Mouse (Mus musculus): ENCODE measurements around the gene Mdfi. TPM values are rescaled to one million over a fixed set of nuclear protein-coding genes. Genes with fewer than 3 reads are reported as not detected.
A peak's percentile ranks its signal among the peaks of the same experiment; 100 is the strongest.
"Not testable (repeated sequence)": the region's sequence is repeated elsewhere in the genome, so short reads cannot be mapped to it uniquely, and the experiment has no call there.

Mdfi gene
- polyA plus RNA-seq, 1 experiment from 2014 or later, result 20.9 TPM

GRCm38 (mm10) chr17:47864496-47864895 lies 30.0 kb upstream of the Mdfi start:
- Histone ChIP-seq H3K4me2 (replicated peaks) (peak overlapping the region; percentile 40), H3K9ac (0 out of 2 replicates have a peak overlapping the region, but pooled peaks have one; percentile 5), H3K27me3 (no peaks in the 10 kb centered on the region; the same call in 1 of the 2 replicates), H3K36me3 (peaks cover 10% of the 10 kb centered on the region), H3K9me3 (replicated peaks) (no peaks in the 10 kb centered on the region), H3K4me3 (no peak overlapping the region), H3K4me1 (peaks cover 14% of the 10 kb centered on the region), H3K27ac (peak overlapping the region; percentile 23; the same call in 1 of the 2 replicates)
- ATAC-seq (ENCODE audit: low FRiP score), result peak; percentile 70
- 3% methylated on average over 17 of the region's 17 CpGs for WGBS

- Histone ChIP-seq H3K9me3 (replicated peaks) (no peaks in the 10 kb centered on the region), H3K36me3 (peaks cover 10% of the 10 kb centered on the region), H3K27ac (peak overlapping the region; percentile 55; the same call in 1 of the 2 replicates), H3K9ac (no peak overlapping the region), H3K27me3 (no peaks in the 10 kb centered on the region; the same call in 1 of the 2 replicates), H3K4me2 (replicated peaks) (no peak overlapping the region), H3K4me3 (no peak overlapping the region), H3K4me1 (peaks cover 14% of the 10 kb centered on the region)
- 21% methylated on average over 11 of the region's 11 CpGs for WGBS
- no peak for ATAC-seq (ENCODE audit: low FRiP score)
Measured at GRCm38 (mm10) chr17:47863437-47863836, 28.9 kb upstream of the Mdfi start.

GRCm38 (mm10) chr17:47863023-47863422 lies 28.5 kb upstream of the Mdfi start:
- peaks cover 7% of the 10 kb centered on the region for H3K36me3 ChIP-seq
- WGBS, result 66% methylated on average over 4 of the region's 4 CpGs
- ATAC-seq (ENCODE audit: low FRiP score), result no peak
- H3K4me2 ChIP-seq (replicated peaks), result no peak overlapping the region
- no peak overlapping the region for H3K4me3 ChIP-seq
- H3K9me3 ChIP-seq (replicated peaks), result no peaks in the 10 kb centered on the region
- peaks cover 14% of the 10 kb centered on the region for H3K4me1 ChIP-seq
- peak overlapping the region; percentile 55; the same call in 1 of the 2 replicates for H3K27ac ChIP-seq
- no peaks in the 10 kb centered on the region; the same call in 1 of the 2 replicates for H3K27me3 ChIP-seq
- H3K9ac ChIP-seq, result no peak overlapping the region

GRCm38 (mm10) chr17:47855544-47855943 lies 21.1 kb upstream of the Mdfi start:
- no peaks in the 10 kb centered on the region for H3K36me3 ChIP-seq
- H3K27me3 ChIP-seq, result peaks cover 13% of the 10 kb centered on the region
- H3K4me2 ChIP-seq (replicated peaks), result no peak overlapping the region
- H3K4me1 ChIP-seq, result 0 out of 2 replicates have a peak, but pooled peaks cover 6% of the 10 kb centered on the region
- WGBS, result 79% methylated on average over 4 of the region's 4 CpGs
- 0 out of 2 replicates have a peak, but pooled peaks cover 4% of the 10 kb centered on the region for H3K9me3 ChIP-seq (replicated peaks)
- no peak for ATAC-seq (ENCODE audit: low FRiP score)
- H3K9ac ChIP-seq, result no peak overlapping the region
- H3K27ac ChIP-seq, result no peak overlapping the region
- H3K4me3 ChIP-seq, result no peak overlapping the region

GRCm38 (mm10) chr17:47854908-47855307 lies 20.4 kb upstream of the Mdfi start:
- Histone ChIP-seq H3K4me2 (replicated peaks) (no peak overlapping the region), H3K27ac (no peak overlapping the region), H3K27me3 (peaks cover 13% of the 10 kb centered on the region), H3K4me3 (no peak overlapping the region), H3K4me1 (0 out of 2 replicates have a peak, but pooled peaks cover 5% of the 10 kb centered on the region), H3K9ac (no peak overlapping the region), H3K9me3 (replicated peaks) (0 out of 2 replicates have a peak, but pooled peaks cover 4% of the 10 kb centered on the region), H3K36me3 (no peaks in the 10 kb centered on the region)
- 75% methylated on average over 8 of the region's 8 CpGs for WGBS
- ATAC-seq (ENCODE audit: low FRiP score), result no peak

- H3K27me3 ChIP-seq, result peaks cover 13% of the 10 kb centered on the region
- 91% methylated on average over 4 of the region's 4 CpGs for WGBS
- no peaks in the 10 kb centered on the region for H3K36me3 ChIP-seq
- no peak overlapping the region for H3K27ac ChIP-seq
- no peak for ATAC-seq (ENCODE audit: low FRiP score)
- no peak overlapping the region for H3K9ac ChIP-seq
- no peak overlapping the region for H3K4me2 ChIP-seq (replicated peaks)
- H3K4me3 ChIP-seq, result no peak overlapping the region
- H3K4me1 ChIP-seq, result 0 out of 2 replicates have a peak, but pooled peaks cover 5% of the 10 kb centered on the region
- H3K9me3 ChIP-seq (replicated peaks), result 0 out of 2 replicates have a peak, but pooled peaks cover 4% of the 10 kb centered on the region
Measured at GRCm38 (mm10) chr17:47853760-47854159, 19.3 kb upstream of the Mdfi start.

GRCm38 (mm10) chr17:47853336-47853735 lies 18.8 kb upstream of the Mdfi start:
- Histone ChIP-seq H3K36me3 (no peaks in the 10 kb centered on the region), H3K27me3 (peaks cover 13% of the 10 kb centered on the region), H3K4me2 (replicated peaks) (no peak overlapping the region), H3K9ac (no peak overlapping the region), H3K4me1 (0 out of 2 replicates have a peak, but pooled peaks cover 5% of the 10 kb centered on the region), H3K9me3 (replicated peaks) (0 out of 2 replicates have a peak, but pooled peaks cover 4% of the 10 kb centered on the region), H3K4me3 (no peak overlapping the region), H3K27ac (no peak overlapping the region)
- WGBS, result 89% methylated on average over 3 of the region's 4 CpGs
- no peak for ATAC-seq (ENCODE audit: low FRiP score)

GRCm38 (mm10) chr17:47851798-47852360 lies 17.4 kb upstream of the Mdfi start:
- WGBS, result 14% methylated on average over 22 of the region's 22 CpGs
- not testable (repeated sequence) for H3K9ac ChIP-seq; H3K27ac ChIP-seq; H3K9me3 ChIP-seq (replicated peaks); H3K36me3 ChIP-seq; H3K4me1 ChIP-seq
- H3K4me2 ChIP-seq (replicated peaks), result peak overlapping the region; percentile 45
- peaks cover 13% of the 10 kb centered on the region for H3K27me3 ChIP-seq
- peak; percentile 35; the same call in 1 of the 2 replicates for ATAC-seq (ENCODE audit: low FRiP score)
- H3K4me3 ChIP-seq, result peak overlapping the region; percentile 16

- Histone ChIP-seq H3K9ac (no peak overlapping the region), H3K4me2 (replicated peaks) (no peak overlapping the region), H3K36me3 (no peaks in the 10 kb centered on the region), H3K9me3 (replicated peaks) (0 out of 2 replicates have a peak, but pooled peaks cover 3% of the 10 kb centered on the region), H3K4me3 (no peak overlapping the region), H3K27ac (no peak overlapping the region), H3K27me3 (peaks cover 13% of the 10 kb centered on the region), H3K4me1 (0 out of 2 replicates have a peak, but pooled peaks cover 5% of the 10 kb centered on the region)
- whole genome bisulfite sequencing, result 82% methylated on average over 7 of the region's 7 CpGs
- ATAC-seq (ENCODE audit: low FRiP score), result no peak
Measured at GRCm38 (mm10) chr17:47850639-47851314, 16.3 kb upstream of the Mdfi start.

GRCm38 (mm10) chr17:47850035-47850434 lies 15.5 kb upstream of the Mdfi start:
- Histone ChIP-seq H3K4me1 (0 out of 2 replicates have a peak, but pooled peaks cover 5% of the 10 kb centered on the region), H3K4me2 (replicated peaks) (no peak overlapping the region), H3K9ac (no peak overlapping the region), H3K27ac (no peak overlapping the region), H3K36me3 (no peaks in the 10 kb centered on the region), H3K4me3 (no peak overlapping the region), H3K9me3 (replicated peaks) (no peaks in the 10 kb centered on the region), H3K27me3 (peaks cover 13% of the 10 kb centered on the region)
- 81% methylated on average over 3 of the region's 3 CpGs for WGBS
- no peak for ATAC-seq (ENCODE audit: low FRiP score)

- 89% methylated on average over 6 of the region's 6 CpGs for WGBS
- Histone ChIP-seq H3K4me3 (no peak overlapping the region), H3K4me2 (replicated peaks) (no peak overlapping the region), H3K9me3 (replicated peaks) (peaks cover 8% of the 10 kb centered on the region; the same call in 1 of the 2 replicates), H3K27ac (no peak overlapping the region), H3K27me3 (peaks cover 13% of the 10 kb centered on the region), H3K36me3 (no peaks in the 10 kb centered on the region), H3K9ac (no peak overlapping the region), H3K4me1 (0 out of 2 replicates have a peak, but pooled peaks cover 5% of the 10 kb centered on the region)
- ATAC-seq (ENCODE audit: low FRiP score), result no peak
Measured at GRCm38 (mm10) chr17:47847985-47848384, 13.5 kb upstream of the Mdfi start.

GRCm38 (mm10) chr17:47845609-47846008 lies 11.1 kb upstream of the Mdfi start:
- no peak for ATAC-seq (ENCODE audit: low FRiP score)
- Histone ChIP-seq H3K9me3 (replicated peaks) (peaks cover 8% of the 10 kb centered on the region; the same call in 1 of the 2 replicates), H3K4me2 (replicated peaks) (no peak overlapping the region), H3K9ac (no peak overlapping the region), H3K36me3 (no peaks in the 10 kb centered on the region), H3K4me3 (no peak overlapping the region), H3K4me1 (no peaks in the 10 kb centered on the region), H3K27me3 (no peaks in the 10 kb centered on the region), H3K27ac (no peak overlapping the region)
- WGBS, result 79% methylated on average over 11 of the region's 11 CpGs

Data from hindbrain, embryonic 12.5 days (tissue).